Mouse (Mus musculus): ENCODE measurements around the gene Adamts17.

GRCm38 (mm10) chr7:67110551-67111159, 271.1 kb downstream of the Adamts17 start:
- TF ChIP-seq CTCF (IDR thresholded peaks at IDR 0.05; ENCODE audit: extremely low read depth, insufficient read depth, low read length) (no peak), POLR2A (IDR thresholded peaks at IDR 0.05; ENCODE audit: extremely low read depth, insufficient read depth, low read length) (no peak)
